Mouse (Mus musculus) cerebellum, adult 11-12 months (tissue): ENCODE data around the gene Wnt3.

Source experiments
- DNase-seq: peaks from one replicate; pipeline ENCODE4 v3.0.0; 2022

Gene Wnt3

GRCm38 (mm10) chr11:103774228-103774530 lies 229 bp downstream of the Wnt3 start:
- DNase-seq: no peak

DNA sequence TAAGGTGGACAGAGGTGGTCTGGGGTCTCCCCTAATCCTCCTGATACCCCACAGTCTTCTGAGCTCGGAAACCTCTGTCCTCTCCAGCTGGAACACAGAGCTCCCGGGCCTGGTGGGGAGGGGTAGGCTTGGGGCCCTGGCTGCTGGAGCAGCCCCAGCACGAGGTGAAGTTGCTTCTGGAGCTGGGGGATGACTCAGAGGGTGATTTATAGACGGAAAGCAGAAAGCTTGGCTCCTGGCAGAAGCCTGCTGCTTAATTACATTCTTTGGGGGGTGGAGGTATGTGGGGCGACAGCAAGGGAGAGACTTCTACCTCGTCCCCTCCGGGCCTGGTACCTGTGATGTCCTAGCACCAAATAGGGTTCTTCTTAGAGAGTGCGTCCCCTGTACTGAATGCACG lies 6.2 kb downstream of the Wnt3 start:
- DNase-seq: no peak

GRCm38 (mm10) chr11:103789951-103790350 lies 16.0 kb downstream of the Wnt3 start:
- peak; percentile 36 for DNase-seq

GRCm38 (mm10) chr11:103801128-103801527 lies 27.2 kb downstream of the Wnt3 start:
- DNase-seq: no peak

DNA sequence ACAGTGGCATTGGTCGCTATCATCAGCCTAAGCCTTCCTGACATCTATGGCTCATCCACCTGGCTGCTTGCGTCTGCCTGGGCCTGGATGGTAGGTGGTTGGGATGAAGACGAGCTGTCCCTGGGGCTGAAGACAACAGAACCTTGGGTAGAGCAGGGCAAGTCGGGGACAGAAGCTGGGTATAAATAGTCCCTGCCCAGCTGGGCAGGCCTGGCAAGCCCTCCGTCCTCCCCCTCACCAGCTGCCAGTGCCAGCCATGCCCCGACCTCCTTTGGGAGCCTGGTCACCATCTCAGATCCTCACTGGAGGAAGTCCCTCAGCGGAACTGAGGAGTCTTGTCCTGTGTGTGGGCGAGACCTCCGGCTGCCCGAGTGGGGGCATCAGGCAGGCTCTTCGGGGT lies 30.2 kb downstream of the Wnt3 start:
- DNase-seq: peak; percentile 82

GRCm38 (mm10) chr11:103804804-103805203 lies 30.9 kb downstream of the Wnt3 start:
- DNase-seq: no peak

GRCm38 (mm10) chr11:103807966-103808365 lies 34.0 kb downstream of the Wnt3 start:
- peak; percentile 67 for DNase-seq

DNA sequence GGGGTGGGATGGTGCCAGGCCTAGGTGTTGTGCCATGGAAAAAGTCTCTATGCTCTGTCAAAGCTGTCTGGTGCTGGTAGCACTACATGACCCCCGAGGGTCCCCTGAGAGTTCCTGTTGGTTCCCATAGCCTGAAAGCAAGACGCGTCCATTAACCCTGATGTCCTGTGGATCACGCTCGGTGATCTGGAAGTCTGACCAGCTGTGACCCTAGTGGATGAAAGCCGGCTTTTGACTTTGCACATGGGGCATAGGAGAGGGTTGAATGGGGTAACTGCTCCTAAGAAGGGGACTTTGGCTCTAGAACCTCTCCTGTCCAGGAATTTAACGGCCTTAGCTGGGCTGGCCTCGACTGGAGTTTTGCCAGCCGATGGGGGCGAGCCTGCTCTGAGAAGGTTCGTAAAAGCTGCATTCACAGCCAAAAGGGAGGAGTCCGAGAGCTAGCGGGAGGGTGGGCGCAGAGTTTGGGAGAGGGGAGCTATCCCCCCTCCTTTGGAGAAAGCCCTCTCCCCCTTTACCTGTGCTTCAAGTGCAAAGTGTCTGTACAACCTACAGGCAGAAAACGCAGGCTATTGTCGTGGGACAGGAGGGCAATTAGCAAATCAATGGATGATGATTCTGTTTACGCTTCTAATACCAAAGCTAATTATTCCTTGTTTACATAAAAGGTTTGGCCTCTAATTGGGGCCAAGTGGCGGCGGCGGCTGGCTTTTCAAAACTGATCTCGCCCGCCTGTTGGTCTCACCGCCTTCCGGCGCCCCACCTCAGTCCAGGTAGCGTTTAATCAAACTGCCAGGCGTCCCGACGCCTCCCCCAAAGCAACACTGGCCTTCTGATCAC lies 35.0 kb downstream of the Wnt3 start:
- peak; percentile 45 for DNase-seq

DNA sequence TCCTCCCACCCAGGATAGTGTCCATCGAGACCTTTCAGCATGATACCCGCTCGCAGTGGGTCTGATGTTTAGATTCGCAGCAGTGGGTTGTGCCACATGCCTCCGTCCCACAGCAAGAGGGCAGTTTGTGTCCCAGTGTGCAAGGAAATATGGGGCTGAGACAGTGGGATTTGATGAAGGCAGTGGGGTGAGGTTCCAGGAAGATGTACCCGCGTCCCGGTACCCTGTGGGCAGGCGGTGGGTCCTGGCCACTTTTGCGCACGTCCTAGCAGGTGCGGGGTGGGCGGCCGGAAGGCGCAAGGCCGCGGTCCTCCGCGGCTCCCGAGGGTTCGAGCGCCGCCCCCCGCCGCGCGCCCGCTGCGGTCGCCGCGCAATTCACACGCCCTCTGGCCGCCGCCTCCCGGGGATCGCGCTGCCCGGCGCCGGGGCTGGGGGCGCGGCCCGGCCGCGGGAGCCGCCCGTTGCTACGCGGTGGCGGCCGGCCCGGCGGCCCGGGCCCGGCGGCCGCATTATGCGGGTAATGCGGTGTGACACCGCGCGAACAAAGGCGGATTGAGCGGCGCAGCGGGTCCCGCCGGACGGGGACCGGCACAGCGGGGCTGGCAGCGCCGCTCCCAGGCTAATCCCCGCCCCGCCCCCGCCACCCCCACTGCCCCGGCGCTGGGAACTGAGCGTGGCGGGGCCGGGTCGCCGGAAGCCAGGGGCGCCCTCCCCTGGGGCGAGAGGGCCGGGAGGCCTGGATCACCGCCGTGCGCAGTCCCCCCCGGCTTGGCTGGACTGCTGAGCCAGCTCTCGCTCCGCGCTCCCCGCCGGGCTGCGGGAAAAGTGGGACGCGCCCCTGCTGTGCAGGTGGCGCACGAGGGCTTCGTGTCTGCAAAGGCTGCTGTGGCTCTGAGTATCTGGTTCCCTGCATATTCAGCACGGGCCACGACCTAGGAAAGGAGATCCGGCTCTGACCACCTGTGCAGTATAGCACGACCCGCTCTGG lies 36.0 kb downstream of the Wnt3 start:
- peak; percentile 40 for DNase-seq

- no peak for DNase-seq
Measured at GRCm38 (mm10) chr11:103810631-103811030, 36.7 kb downstream of the Wnt3 start.

GRCm38 (mm10) chr11:103811246-103811645 lies 37.3 kb downstream of the Wnt3 start:
- peak; percentile 32 for DNase-seq

DNA sequence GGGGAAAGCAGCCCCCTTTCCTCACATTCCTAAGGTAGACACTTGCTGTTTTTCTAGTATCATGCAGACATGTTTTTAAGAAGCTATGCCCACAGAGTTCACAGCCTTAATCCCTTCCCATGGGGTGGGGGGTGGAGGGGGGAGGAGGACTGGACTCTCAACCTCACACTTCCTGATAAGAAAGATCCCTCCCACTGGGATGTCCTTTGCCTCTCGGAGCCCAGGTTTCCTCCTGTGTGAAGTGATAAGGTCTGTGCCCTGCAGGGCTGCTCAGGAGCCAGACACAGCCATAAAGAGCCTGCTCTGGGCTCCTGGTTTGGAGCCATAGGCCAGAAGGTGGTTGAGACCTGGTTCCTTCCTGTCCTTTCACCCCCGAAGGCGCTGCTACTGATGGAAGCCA lies 40.9 kb downstream of the Wnt3 start:
- no peak for DNase-seq

DNA sequence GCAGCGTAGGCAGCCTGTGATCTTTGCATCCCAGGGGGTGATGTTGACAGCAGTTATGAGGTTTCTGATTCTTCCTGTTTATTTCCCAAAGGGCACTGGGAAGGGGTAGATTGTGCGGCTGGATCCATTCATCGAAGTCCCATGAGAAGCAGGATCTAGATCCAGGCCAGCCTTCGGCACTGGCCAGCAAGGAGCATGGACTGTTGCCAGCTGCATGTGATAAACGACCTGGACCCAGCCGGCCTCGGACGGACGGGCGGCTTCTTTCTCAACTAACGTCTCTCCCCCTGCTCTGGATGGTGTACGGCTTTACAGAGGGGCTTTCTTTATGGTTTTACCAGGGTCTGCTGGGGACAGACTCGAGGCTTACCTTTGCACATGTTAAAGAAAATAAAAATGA lies 42.0 kb downstream of the Wnt3 start:
- DNase-seq: peak; percentile 40

DNA sequence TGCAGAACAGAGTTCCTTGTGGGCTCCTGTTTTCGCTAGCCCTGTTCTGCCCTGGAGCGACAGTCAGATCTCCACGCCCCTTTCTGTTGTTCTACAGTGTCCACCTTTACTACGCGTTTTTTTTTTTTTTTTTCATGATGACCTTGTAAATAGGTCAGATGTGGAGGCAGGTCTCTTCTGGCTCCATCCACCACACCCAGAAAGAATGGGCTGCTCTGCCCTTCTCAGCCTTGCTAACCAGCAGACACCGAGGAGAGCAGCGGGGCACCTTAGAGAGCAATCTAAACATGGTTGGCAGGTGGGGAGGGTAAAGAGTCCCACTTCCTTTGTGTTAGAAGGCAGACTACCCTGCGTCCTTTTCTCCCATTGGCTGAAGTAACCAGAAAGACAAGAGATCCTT lies 42.8 kb downstream of the Wnt3 start:
- no peak for DNase-seq

DNA sequence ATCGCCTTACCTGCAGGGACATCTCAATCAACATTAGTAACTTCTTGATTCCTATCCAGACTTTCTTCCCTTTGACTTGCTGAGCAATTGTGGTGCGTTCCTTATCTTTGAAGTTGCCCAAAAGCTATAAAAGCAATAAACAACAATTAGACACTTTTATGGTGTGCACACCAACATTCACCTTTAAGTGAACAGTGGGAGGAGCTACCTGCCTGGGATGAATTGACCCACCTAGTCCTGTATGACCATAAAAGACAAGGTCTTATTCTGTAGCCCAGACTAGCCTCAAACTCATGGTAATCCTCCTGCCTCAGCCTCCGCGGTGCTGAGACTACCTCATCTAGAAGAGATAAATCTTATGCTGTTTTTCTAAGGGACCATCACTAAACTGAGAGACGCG lies 53.3 kb downstream of the Wnt3 start:
- no peak for DNase-seq

DNA sequence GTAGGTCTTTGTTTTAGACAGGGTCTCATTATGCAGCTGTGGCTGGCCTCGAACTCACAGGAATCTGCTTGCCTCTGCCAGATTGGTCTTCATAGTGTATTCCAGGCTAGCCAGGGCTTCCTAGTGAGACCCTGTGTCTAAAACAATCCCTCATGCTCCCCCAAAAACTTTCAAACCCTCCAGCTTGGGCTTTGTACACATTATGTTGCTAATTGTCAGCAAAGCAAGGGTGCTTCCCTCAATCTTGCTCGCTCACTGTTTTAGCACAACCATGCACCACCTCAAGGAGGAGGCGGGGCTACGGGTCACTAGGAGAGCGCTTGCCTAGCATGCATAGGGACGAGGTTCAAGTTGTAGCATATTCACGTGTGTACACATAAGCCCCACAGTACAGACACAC lies 54.9 kb downstream of the Wnt3 start:
- DNase-seq: no peak

DNA sequence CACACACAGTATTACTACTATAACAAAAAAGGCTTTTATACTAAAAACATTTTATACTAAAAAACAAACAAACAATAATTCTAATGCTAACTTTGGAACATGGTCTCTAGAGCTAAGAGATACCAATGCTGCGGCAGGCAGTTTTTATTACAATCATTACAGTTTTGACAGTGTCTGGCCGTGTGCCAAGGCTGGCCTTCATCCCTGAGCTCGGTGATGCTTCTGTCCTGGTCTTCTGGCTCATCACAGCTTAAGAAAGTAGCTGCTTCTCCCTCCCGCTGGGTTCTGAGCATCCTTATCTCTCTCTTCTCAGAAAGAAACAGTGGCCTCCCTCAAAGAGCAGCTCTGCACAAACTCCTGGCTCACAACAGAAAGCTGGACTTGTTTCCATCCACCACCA lies 56.0 kb downstream of the Wnt3 start:
- no peak for DNase-seq

- no peak for DNase-seq
Measured at GRCm38 (mm10) chr11:103830476-103830875, 56.5 kb downstream of the Wnt3 start.

DNA sequence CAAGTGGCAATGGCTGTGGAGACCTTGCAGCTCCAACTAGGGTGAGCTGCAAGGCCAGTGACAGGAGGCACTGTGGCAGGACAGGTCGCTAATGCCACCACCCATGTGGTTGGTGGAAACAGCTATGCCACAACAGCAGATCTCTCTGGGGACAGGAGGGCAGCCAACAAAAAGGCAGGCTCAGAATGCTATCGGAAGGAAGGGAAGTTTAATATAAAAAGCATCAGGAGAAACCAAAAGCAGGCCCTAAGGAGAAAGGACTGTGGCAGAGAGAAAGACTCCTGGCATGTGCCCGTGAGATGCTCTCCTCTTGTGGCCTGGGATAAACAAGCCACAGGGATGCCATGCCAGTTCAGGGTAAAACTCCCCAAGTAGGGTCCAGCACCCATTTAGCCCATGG lies 57.8 kb downstream of the Wnt3 start:
- no peak for DNase-seq

GRCm38 (mm10) chr11:103832331-103832730 lies 58.4 kb downstream of the Wnt3 start:
- no peak for DNase-seq

- no peak for DNase-seq
Measured at GRCm38 (mm10) chr11:103838955-103839354, 65.0 kb downstream of the Wnt3 start.

DNA sequence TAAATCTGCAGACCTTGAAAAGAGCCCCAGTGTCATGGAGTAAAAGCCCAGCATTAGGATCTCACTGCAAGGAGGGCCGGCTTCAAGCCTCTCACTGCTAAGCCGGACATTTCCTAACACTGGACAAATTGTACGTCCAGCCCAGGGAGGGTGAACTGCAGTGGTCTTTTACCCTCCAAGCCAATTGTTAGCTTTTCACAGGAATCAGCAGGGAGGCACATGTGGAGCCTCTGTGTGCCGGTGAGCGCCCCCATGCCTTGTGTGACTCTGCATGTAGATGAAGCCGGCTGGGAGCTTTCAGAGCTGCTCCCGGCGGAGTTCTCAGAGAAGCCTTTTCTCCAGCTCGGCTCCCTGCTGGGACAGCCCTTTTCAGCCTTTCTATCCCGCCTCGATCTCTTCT lies 66.9 kb downstream of the Wnt3 start:
- DNase-seq: peak; percentile 27

DNA sequence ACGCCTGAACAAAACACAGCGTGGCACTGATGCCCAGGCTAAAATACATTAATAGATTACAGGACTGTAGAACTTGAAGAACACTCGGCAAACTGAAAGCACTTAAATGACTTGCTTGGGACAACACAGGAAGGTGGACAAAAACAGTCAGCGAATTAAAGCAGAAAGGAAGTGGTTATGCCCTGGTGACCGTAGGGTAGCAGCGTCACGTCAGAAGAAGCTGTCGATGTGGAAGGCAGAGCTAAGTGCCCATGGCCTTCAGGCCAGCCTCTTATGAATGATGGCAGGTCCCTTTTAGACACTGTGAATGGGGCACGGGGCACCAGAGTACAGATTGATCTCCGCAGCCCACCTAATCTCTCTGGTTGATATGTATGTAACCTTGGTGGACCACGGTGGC lies 74.3 kb downstream of the Wnt3 start:
- DNase-seq: no peak
